22 mouse cellular contexts compared by ENCODE assay signal in the genomic region with DNA sequence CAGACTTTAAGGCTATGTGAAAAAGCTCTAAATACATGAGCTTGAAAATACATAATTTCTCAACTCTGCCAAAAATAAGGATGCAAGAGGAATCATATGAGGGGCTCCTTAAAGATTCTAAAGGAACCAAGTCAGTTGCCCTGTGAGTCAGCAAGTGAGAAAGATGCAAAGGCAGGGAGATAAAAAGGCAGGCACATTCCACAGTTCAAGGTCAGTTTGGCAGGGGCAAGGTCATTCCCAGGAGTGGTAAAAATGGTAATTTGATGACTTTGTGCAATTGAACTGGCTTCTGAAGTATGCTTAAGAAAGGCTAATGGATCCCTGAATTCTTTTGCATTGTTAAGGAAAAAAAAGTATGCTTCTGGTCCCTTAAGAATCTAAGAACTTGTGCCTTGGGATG.
DNase-seq lines count a peak whose midpoint lies in the region; TF ChIP-seq lines count a peak whose summit lies in the region.
"Had no signal": no experiment of that assay in that cellular context is flagged by ENCODE, and none has a peak within 500 bp of the region (broad histone marks: within the 10 kb centered on the region; RNA-seq: fewer than 3 reads in every experiment).

No protein-coding gene starts in this region.

- no peak overlapping the region for H3K4me3 ChIP-seq in ES-Bruce4 (ENCODE audit: low read depth, low read length)
- no peak overlapping the region for H3K4me3 ChIP-seq in ES-E14 (ENCODE audit: insufficient read depth in 1 of 2, low read depth in 1 of 2, low read length in 2 of 2, poor library complexity in 1 of 2, severe bottlenecking in 1 of 2)
- H3K4me3 ChIP-seq: embryonic facial prominence, embryonic 13.5 days; embryonic facial prominence, embryonic 15.5 days; erythroblast, embryonic 14.5 days; forebrain, embryonic 10.5 days; forebrain, embryonic 12.5 days had no signal

- no peak for TF ChIP-seq POLR2A in ES-Bruce4 (IDR thresholded peaks at IDR 0.05; ENCODE audit: insufficient read depth, low read length)

- H3K9ac ChIP-seq in ES-Bruce4 (ENCODE audit: low read depth, poor library complexity, severe bottlenecking) (no peak overlapping the region), ES-E14 (ENCODE audit: insufficient read depth, low read depth, low read length, poor library complexity, severe bottlenecking) (no peak overlapping the region)
- H3K9ac ChIP-seq: embryonic facial prominence, embryonic 13.5 days; embryonic facial prominence, embryonic 15.5 days; forebrain, embryonic 12.5 days had no signal

- H3K36me3 ChIP-seq in ES-Bruce4 (ENCODE audit: control insufficient read depth, insufficient read depth, low read length, poor library complexity, severe bottlenecking) (no peaks in the 10 kb centered on the region), ES-E14 (ENCODE audit: control insufficient read depth, insufficient read depth, low read length, poor library complexity, severe bottlenecking) (no peaks in the 10 kb centered on the region)
- H3K36me3 ChIP-seq: embryonic facial prominence, embryonic 13.5 days; embryonic facial prominence, embryonic 15.5 days; forebrain, embryonic 10.5 days; forebrain, embryonic 12.5 days; G1E had no signal

- H3K27ac ChIP-seq in ES-Bruce4 (ENCODE audit: insufficient read depth, low read length), result peak overlapping the region; percentile 32; the same call in 1 of the 2 replicates
- H3K27ac ChIP-seq in ES-E14 (ENCODE audit: insufficient read depth, low read depth, low read length, poor library complexity, severe bottlenecking), result no peak overlapping the region; the same call in 1 of the 2 replicates
- H3K27ac ChIP-seq: embryonic facial prominence, embryonic 13.5 days; embryonic facial prominence, embryonic 15.5 days; forebrain, embryonic 10.5 days; forebrain, embryonic 12.5 days had no signal

- in situ Hi-C loops in ES-E14 (cut with MboI; ENCODE audit: low sequenced_read_pairs in 2 of 2, unreplicated experiment in 2 of 2), result no loop called here

- no peak for TF ChIP-seq CTCF in ES-Bruce4 (IDR thresholded peaks at IDR 0.05; ENCODE audit: low read depth, low read length)

- H3K9me3 ChIP-seq in ES-Bruce4 (replicated peaks; ENCODE audit: control insufficient read depth, insufficient read depth, low read length, poor library complexity, severe bottlenecking) (no peaks in the 10 kb centered on the region), ES-E14 (ENCODE audit: control insufficient read depth, insufficient read depth, low read depth, low read length) (no peaks in the 10 kb centered on the region)
- H3K9me3 ChIP-seq: embryonic facial prominence, embryonic 15.5 days; G1E had no signal

- no peaks in the 10 kb centered on the region for H3K4me1 ChIP-seq in ES-Bruce4 (ENCODE audit: control insufficient read depth, insufficient read depth, low read length)
- no peaks in the 10 kb centered on the region for H3K4me1 ChIP-seq in ES-E14 (ENCODE audit: control insufficient read depth in 2 of 2, insufficient read depth in 2 of 2, low read length in 2 of 2, poor library complexity in 1 of 2)
- H3K4me1 ChIP-seq: embryonic facial prominence, embryonic 13.5 days; embryonic facial prominence, embryonic 15.5 days; forebrain, embryonic 10.5 days; forebrain, embryonic 12.5 days had no signal

- DNase-seq in ES-E14 (ENCODE audit: low read depth, low spot score) (peak; percentile 70), WW6 (ENCODE audit: low read depth, low spot score) (peak; percentile 45)
- DNase-seq in cerebellum, adult 9-10 months, result no peak
- no peak for DNase-seq in heart, adult 18-20 months
- no peak for DNase-seq in adrenal gland, postnatal 4 days (ENCODE audit: low spot score in 2 of 2)
- DNase-seq: adrenal gland, adult 2 months; adrenal gland, postnatal 10 days; adrenal gland, postnatal 25 days; cerebellum, adult 11-12 months; cerebellum, adult 2 months; cerebellum, adult 9-11 months; cerebellum, postnatal 14 days; cerebellum, postnatal 36 days; embryo, embryonic 11 days had no signal

- TF ChIP-seq EP300 in ES-Bruce4 (IDR thresholded peaks at IDR 0.05; ENCODE audit: insufficient read depth, low read depth, low read length), result no peak

- no peaks in the 10 kb centered on the region for H3K27me3 ChIP-seq in ES-Bruce4 (ENCODE audit: control insufficient read depth, insufficient read depth, low read length, poor library complexity, severe bottlenecking)
- H3K27me3 ChIP-seq: embryonic facial prominence, embryonic 13.5 days; embryonic facial prominence, embryonic 15.5 days; forebrain, embryonic 12.5 days; Patski had no signal

TF ChIP-seq in ES-E14, 5 proteins besides CTCF, POLR2A, EP300 and RAD21:
- TF ChIP-seq ZC3H11A (IDR thresholded peaks at IDR 0.05; ENCODE audit: borderline replicate concordance, low read depth, low read length) (no peak), MAFK (IDR thresholded peaks at IDR 0.05; ENCODE audit: insufficient read depth, low read depth, low read length) (peak; percentile 64; the same call in 1 of the 2 replicates), HCFC1 (IDR thresholded peaks at IDR 0.05; ENCODE audit: borderline replicate concordance, insufficient read depth, low read length) (no peak), ZNF384 (IDR thresholded peaks at IDR 0.05; ENCODE audit: low read depth, low read length) (peak; percentile 21; the same call in 1 of the 2 replicates), CHD2 (IDR thresholded peaks at IDR 0.05; ENCODE audit: low read depth, low read length) (no peak)
TF ChIP-seq in ES-E14: peak in this region for 2.

Comparison
In these comparisons a context has a peak if more than half of its experiments do, and no peak if none do; other contexts are left out.
1. DNase-seq: peak in ES-E14 (single experiment) and WW6 (single experiment); none in cerebellum, adult 9-10 months (single experiment), heart, adult 18-20 months (0 of 2) and adrenal gland, postnatal 4 days (0 of 2).